Mouse (Mus musculus) heart, adult 2 months (tissue): Measurements from ENCODE around the gene Ap5b1. TPM values are rescaled to one million over a fixed set of nuclear protein-coding genes. Genes with fewer than 3 reads are reported as not detected.
A peak's percentile ranks its signal among the peaks of the same experiment; 100 is the strongest.

ENCODE experiments used
- DNase-seq, 2 experiments: peaks; one replicate each; pipeline ENCODE4 v3.0.0; 2021
- H3K27ac ChIP-seq: fragments of 200-600 bp; 2 replicates; pipeline ENCODE4 v1.8.1; 2022
- H3K27me3 ChIP-seq: fragments of 200-500 bp; 2 replicates; pipeline ENCODE4 v1.6.1; 2012; ENCODE audit warnings: mild to moderate bottlenecking, low read length, inconsistent platforms, mixed read lengths; ENCODE audit not compliant: control insufficient read depth, insufficient read depth
- H3K36me3 ChIP-seq: fragments of 200-500 bp; 2 replicates; pipeline ENCODE4 v1.6.1; 2012; ENCODE audit warnings: low read length, inconsistent platforms; ENCODE audit not compliant: control insufficient read depth, insufficient read depth
- H3K4me1 ChIP-seq: fragments of 200-500 bp; 2 replicates; pipeline ENCODE4 v1.6.1; 2011; ENCODE audit warnings: low read length; ENCODE audit not compliant: control insufficient read depth, insufficient read depth
- H3K4me3 ChIP-seq: fragments of 200-600 bp; 2 replicates; pipeline ENCODE4 v1.8.1; 2022
- H3K79me2 ChIP-seq: fragments of 200-500 bp; replicated peaks from 2 replicates; pipeline ENCODE4 v1.6.1; 2012; ENCODE audit warnings: mild to moderate bottlenecking, inconsistent platforms, low read length, moderate library complexity, mixed read lengths; ENCODE audit not compliant: control insufficient read depth, insufficient read depth
- H3K9ac ChIP-seq: fragments of 200-500 bp; 2 replicates; pipeline ENCODE4 v1.6.1; 2012; ENCODE audit warnings: low read depth, mild to moderate bottlenecking, control low read depth, inconsistent platforms, low read length, mixed read lengths
- CTCF ChIP-seq: fragments of 200-600 bp; IDR thresholded peaks from 2 replicates; pipeline ENCODE4 v1.8.1; 2022; ENCODE audit warnings: antibody characterized with exemption, mild to moderate bottlenecking, moderate library complexity
- EP300 ChIP-seq: fragments of 200-500 bp; IDR thresholded peaks from 2 replicates; pipeline ENCODE4 v1.6.1; 2011; ENCODE audit warnings: low read depth, low read length, control low read depth; ENCODE audit not compliant: insufficient read depth
- POLR2A ChIP-seq: fragments of 200-500 bp; IDR thresholded peaks from 2 replicates; pipeline ENCODE4 v1.6.1; 2011; ENCODE audit warnings: mild to moderate bottlenecking, low read depth, low read length, control low read depth; ENCODE audit not compliant: insufficient read depth
- WGBS: fragments of 180-500 bp; shearing (Covaris S2); methylation state at CpG from one replicate; pipeline ENCODE4 v1.1.7; 2018; 5-methylcytosine and 5-hydroxymethylcytosine counted together
- intact Hi-C: fragments of 180-260 bp; cut with DNase I; formaldehyde crosslinking; loops from one replicate; pipeline ENCODE4 v1.15.1; 2025
- polyA plus RNA-seq: library from polyadenylated mRNA; depleted of rRNA; stranded (reverse); fragments of >200 nt; gene quantifications from 2 replicates; pipeline ENCODE4 v1.2.3, GENCODE M21; 2012
- total RNA-seq, 2 experiments: library from RNA; stranded (reverse); gene quantifications; 2 replicates each; pipeline ENCODE4 v1.2.3; 2021

Ap5b1 gene
- total and polyA plus RNA-seq, 3 experiments = 3.0 to 3.3 (median 3.1) TPM

DNA sequence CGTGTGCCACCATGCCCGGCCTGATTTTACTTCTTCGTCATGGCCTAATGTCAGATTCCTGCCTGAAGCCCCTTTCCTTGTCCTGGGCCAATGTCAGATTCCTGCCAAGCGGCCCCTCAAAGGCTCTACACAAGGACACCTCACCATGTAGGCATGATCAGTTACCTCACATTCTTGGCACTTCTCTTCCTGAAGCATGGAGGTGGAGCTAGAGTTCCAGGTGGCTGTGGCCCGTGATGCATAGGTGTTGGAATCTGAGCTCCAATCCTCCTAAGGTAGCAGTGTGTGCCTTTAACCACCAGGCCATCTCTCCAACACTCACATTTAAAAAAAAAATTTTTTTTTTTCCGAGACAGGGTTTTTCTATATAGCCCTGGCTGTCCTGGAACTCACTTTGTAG, 13.0 kb downstream of the Ap5b1 start:
- WGBS = 88% methylated on average over 6 of the region's 6 CpGs

DNA sequence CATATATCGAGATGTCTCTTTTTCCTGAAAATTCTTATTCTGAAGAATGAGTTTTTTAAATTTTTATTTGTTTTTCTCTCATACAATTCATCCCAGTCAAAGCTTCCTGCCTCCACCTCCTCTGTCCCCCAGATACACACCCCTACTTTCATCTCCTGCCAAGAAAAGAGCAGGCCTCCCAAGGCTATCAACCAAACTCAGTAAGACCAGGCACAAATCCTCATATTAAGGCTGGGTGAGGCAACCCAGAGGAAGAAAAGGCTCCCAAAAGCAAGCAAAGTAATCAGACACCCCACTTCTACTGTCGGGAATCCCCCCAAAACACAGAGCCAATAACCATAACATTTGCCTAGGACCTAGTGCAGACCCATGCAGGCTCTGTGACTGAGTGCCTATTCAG, 14.2 kb downstream of the Ap5b1 start:
- intact Hi-C loops = no loop called here
- Histone ChIP-seq H3K79me2 (no peaks in the 10 kb centered on the region), H3K4me3 (no peak overlapping the region), H3K36me3 (no peaks in the 10 kb centered on the region), H3K27me3 (no peaks in the 10 kb centered on the region), H3K4me1 (no peaks in the 10 kb centered on the region), H3K27ac (no peak overlapping the region), H3K9ac (no peak overlapping the region)
- WGBS = 74% methylated on average over 2 of the region's 2 CpGs
- no peak for DNase-seq
- TF ChIP-seq POLR2A (no peak), EP300 (no peak), CTCF (no peak)

More for the DNA sequence above, 13.0 kb downstream of the Ap5b1 start:
- H3K4me1 ChIP-seq = no peaks in the 10 kb centered on the region
- H3K27ac ChIP-seq = no peak overlapping the region
- intact Hi-C loops = no loop called here
- DNase-seq = no peak
- H3K79me2 ChIP-seq = no peaks in the 10 kb centered on the region
- no peak for TF ChIP-seq EP300
- TF ChIP-seq CTCF = no peak
- no peak for TF ChIP-seq POLR2A
- no peaks in the 10 kb centered on the region for H3K27me3 ChIP-seq
- no peaks in the 10 kb centered on the region for H3K36me3 ChIP-seq
- no peak overlapping the region for H3K9ac ChIP-seq
- no peak overlapping the region for H3K4me3 ChIP-seq

DNA sequence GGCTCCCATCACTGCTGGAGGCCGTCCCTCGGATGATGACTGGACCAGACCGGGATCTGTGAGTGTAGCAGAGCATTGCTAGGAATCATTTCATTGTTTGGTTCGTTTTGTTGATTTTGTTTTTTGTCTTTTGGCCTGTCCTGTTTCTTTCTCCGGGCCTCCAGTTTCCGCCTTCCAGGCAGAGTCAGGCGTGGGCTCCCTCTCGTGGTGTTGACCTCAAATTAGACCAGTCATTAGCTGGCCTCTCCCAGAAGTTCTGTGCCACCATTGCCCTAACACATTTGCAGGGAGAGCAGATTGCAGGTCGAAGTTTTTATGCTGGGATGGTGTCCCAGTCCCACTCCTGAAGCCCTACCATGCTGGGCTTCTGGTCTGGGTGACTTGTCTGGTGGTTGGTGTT, 21.3 kb downstream of the Ap5b1 start:
- no peaks in the 10 kb centered on the region for H3K4me1 ChIP-seq
- WGBS = 63% methylated on average over 9 of the region's 9 CpGs

DNA sequence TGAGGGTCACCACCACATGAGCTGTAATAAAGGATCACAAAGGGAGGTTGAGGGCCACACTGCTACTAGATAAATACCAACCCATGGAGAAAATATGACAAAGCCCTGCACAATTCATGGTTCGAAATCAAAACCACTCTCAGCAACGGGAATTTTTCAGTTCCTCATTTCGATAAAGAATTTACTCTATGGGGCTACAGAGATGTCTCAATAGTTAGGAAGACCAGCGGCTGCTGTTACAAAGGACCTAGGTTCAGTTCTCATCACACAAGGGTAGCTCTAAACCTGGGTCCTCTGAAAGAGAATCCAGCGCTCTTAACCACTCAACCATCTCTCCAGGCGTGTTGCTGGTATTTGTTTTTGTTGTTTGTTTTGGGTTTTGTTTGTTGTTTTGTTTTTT, 24.1 kb downstream of the Ap5b1 start:
- intact Hi-C loops = no loop called here
- H3K27ac ChIP-seq = no peak overlapping the region
- TF ChIP-seq POLR2A (no peak), EP300 (no peak), CTCF (no peak)
- H3K27me3 ChIP-seq = no peaks in the 10 kb centered on the region
- H3K4me1 ChIP-seq = no peaks in the 10 kb centered on the region
- 86% methylated on average over 6 of the region's 6 CpGs for WGBS
- DNase-seq = no peak
- no peaks in the 10 kb centered on the region for H3K79me2 ChIP-seq
- no peak overlapping the region for H3K9ac ChIP-seq
- no peaks in the 10 kb centered on the region for H3K36me3 ChIP-seq
- no peak overlapping the region for H3K4me3 ChIP-seq

More for the DNA sequence above, 21.3 kb downstream of the Ap5b1 start:
- Histone ChIP-seq H3K36me3 (no peaks in the 10 kb centered on the region), H3K9ac (no peak overlapping the region), H3K27ac (no peak overlapping the region), H3K27me3 (no peaks in the 10 kb centered on the region), H3K79me2 (no peaks in the 10 kb centered on the region), H3K4me3 (no peak overlapping the region)
- intact Hi-C loops = no loop called here
- DNase-seq = no peak
- no peak for TF ChIP-seq EP300
- no peak for TF ChIP-seq POLR2A
- TF ChIP-seq CTCF = peak; percentile 43

DNA sequence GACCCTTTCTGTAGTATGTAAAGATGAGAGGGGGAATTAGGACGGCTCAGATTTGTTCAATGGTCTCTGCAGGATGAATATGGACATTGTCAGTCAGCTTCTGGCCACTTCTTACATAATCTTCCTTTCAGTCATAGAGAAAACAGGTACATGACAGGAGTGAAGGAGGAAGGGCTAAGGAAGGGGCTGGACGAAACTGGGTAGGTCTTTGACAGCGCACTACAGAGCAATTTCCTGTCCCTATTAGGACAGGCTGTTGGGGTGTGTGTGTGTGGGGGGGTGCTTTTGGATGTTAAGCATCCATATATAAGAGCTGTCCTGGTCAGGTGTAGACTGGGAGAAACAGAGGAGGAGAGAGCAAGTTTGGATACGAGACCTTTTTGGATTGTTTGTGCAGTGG, 31.4 kb downstream of the Ap5b1 start:
- Histone ChIP-seq H3K9ac (no peak overlapping the region), H3K4me3 (no peak overlapping the region), H3K27ac (no peak overlapping the region), H3K27me3 (no peaks in the 10 kb centered on the region), H3K4me1 (peaks cover 5% of the 10 kb centered on the region), H3K79me2 (no peaks in the 10 kb centered on the region), H3K36me3 (no peaks in the 10 kb centered on the region)
- no peak for TF ChIP-seq POLR2A
- no peak for TF ChIP-seq EP300
- no peak for TF ChIP-seq CTCF
- no peak for DNase-seq
- 62% methylated on average over 4 of the region's 4 CpGs for WGBS
- intact Hi-C loops = no loop called here

DNA sequence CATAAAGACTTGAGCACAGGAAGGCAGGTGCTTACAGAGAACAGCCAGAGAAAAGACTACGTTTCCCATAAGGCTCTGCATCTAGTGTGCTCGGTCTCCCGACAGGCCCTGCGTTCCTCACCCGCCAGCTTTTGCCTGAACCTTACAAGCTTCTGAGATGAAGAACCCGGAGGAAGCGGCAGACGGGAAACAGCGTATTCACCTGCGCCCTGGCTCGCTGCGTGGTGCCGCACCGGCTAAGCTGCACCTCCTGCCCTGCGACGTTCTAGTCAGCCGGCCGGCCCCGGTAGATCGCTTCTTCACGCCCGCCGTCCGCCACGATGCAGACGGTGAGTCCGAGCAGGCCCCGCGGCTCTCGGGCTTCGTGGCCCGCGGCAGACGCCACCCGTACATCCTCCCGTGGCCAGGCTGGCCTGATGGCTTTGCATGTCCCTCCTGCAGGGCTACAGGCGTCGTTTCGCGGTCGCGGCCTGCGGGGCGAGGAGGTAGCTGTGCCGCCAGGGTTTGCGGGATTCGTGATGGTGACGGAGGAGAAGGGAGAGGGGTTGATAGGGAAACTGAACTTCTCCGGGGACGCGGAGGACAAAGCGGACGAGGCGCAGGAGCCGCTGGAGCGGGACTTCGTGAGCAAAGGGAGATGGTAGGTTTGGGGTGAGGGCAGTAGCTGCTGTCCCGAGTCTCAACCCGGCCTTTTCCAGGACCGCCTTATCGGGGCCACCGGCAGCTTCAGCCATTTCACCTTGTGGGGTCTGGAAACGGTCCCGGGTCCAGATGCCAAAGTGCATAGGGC, 34.1 kb downstream of the Ap5b1 start, which contains the start of gene Rnaseh2c:
Gene Rnaseh2c, plus strand, starts transcription at position 122 of the 790 bp plus-strand sequence.
- Histone ChIP-seq H3K36me3 (no peaks in the 10 kb centered on the region), H3K27me3 (no peaks in the 10 kb centered on the region), H3K9ac (peak within 1 kb of the TSS; percentile 95), H3K79me2 (no peaks in the 10 kb centered on the region), H3K27ac (peak within 1 kb of the TSS; percentile 83), H3K4me3 (peak within 1 kb of the TSS; percentile 94), H3K4me1 (peaks cover 5% of the 10 kb centered on the region)
- peak; percentile 74 to 84 for DNase-seq
- under 1% methylated on average over 64 of the region's 64 CpGs for WGBS
- intact Hi-C loops = loop anchor here (1.0 kb wide), 1 partner anchor 34 kb away; the partner anchor contains the start of gene Ap5b1
- 0 out of 2 replicates have a peak, but pooled peaks have one; percentile 39 for TF ChIP-seq EP300
- no peak for TF ChIP-seq CTCF
- TF ChIP-seq POLR2A = peak; percentile 74
